Mouse (Mus musculus) pancreas, adult 10 weeks (tissue): ENCODE data around the gene E130116L18Rik. TPM values are rescaled to one million over a fixed set of nuclear protein-coding genes. Genes with fewer than 3 reads are reported as not detected.

ENCODE experiments used
- polyA plus RNA-seq: library from polyadenylated mRNA; stranded (reverse); fragments of 350-450 nt; fragmentation: Illumina TruSeq; extraction: RNeasy Lipid Tissue Mini Kit (QIAGEN cat#74804); gene quantifications from one replicate; pipeline ENCODE4 v1.2.3, GENCODE M21; 2015; ENCODE audit warnings: low read depth, low replicate concordance; ENCODE audit not compliant: insufficient read depth

The E130116L18Rik gene
- not detected for polyA plus RNA-seq

GRCm38 (mm10) chr5:25222752-25223702 is at the start of gene E130116L18Rik:
E130116L18Rik (minus strand) TSS chr5:25223153.

GRCm38 (mm10) chr5:25221604-25222003 is 1.3 kb downstream of the E130116L18Rik start, which contains the start of gene Galnt11:
Galnt11 (plus strand) TSS chr5:25221904.

GRCm38 (mm10) chr5:25181004-25181531 is 41.9 kb downstream of the E130116L18Rik start, which contains the start of gene Galntl5:
Galntl5 (plus strand) TSS chr5:25181460.

Other genes starting within 250 kb of the E130116L18Rik start
- 12.0 TPM for gene Prkag2, start 122.5 kb downstream of the E130116L18Rik start, polyA plus RNA-seq
- not detected for gene Galntl5, start 41.7 kb downstream of the E130116L18Rik start, polyA plus RNA-seq
- 6.3 TPM for gene Galnt11, start 1.2 kb downstream of the E130116L18Rik start, polyA plus RNA-seq